Mouse (Mus musculus) E14TG2a.4 (cell line): ENCODE measurements around the gene Cep250.

Experiments
- CTCF ChIP-seq: conservative IDR thresholded peaks from 2 replicates; pipeline ENCODE4 v1.5.1; 2014; ENCODE audit warnings: low read length
- NANOG ChIP-seq: IDR thresholded peaks from 2 replicates; pipeline ENCODE4 v1.6.1; 2014; ENCODE audit warnings: borderline replicate concordance, low read length, mixed read lengths
- POU5F1 ChIP-seq: IDR thresholded peaks from 2 replicates; pipeline ENCODE4 v1.6.1; 2014; ENCODE audit warnings: low read length, borderline replicate concordance

- TF ChIP-seq CTCF = no peak
- no peak for TF ChIP-seq NANOG
- TF ChIP-seq POU5F1 = no peak
Measured at GRCm38 (mm10) chr2:155943463-155943862, 12.8 kb upstream of the Cep250 start.
